Mouse (Mus musculus): ENCODE data around the gene Sorl1.

DNA sequence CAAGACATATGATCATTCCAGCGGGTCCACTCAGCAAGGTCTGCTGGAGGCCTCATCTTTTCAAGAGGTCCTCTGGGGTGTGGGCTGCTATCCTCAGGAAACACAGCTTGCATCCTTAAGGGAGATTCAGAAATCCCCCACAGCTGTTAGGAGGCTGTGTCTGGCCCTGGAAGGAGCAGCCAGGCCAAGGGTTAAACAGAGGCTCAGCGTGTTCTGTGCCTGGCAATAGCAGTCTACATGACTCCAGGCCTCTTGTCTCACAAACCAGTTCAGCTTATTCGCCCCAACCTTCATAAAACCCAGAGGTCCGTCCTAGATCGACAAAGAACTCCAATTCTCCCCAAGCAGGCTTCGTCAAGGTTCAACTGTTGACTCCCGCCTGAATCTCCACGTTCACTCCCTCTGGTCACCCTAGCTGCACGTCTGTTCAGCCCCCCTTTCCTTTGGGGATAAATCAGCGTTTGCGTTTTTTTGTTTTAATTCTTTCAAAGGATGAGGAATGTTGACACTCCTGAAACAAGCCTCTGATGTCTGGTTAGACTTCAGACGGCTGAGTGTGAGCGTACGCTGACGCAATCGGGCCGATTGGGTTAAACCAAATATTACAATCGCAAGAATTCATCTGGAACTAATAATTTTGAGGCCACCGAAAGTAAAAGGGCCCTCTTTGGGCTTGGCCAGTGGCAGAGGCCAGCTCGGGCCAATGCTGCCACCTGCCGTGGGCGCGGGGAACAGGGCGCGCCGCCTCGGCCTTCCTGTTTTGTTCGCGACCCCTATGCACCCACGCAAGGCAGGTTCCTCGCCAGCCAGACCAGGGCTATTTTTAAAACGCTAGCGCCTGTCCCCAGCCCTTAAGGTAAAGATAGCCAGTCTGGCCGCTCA is 173.7 kb downstream of the Sorl1 start:
- peak; percentile 63 for TF ChIP-seq CTCF (IDR thresholded peaks at IDR 0.05; ENCODE audit: control insufficient read depth, insufficient read depth, low read length)
- no peak for TF ChIP-seq POLR2A (IDR thresholded peaks at IDR 0.05; ENCODE audit: borderline replicate concordance, control insufficient read depth, low read depth, low read length)

Data from bone marrow, adult 2 months (tissue).